Mouse (Mus musculus): ENCODE data around the gene Sorcs3.

DNA sequence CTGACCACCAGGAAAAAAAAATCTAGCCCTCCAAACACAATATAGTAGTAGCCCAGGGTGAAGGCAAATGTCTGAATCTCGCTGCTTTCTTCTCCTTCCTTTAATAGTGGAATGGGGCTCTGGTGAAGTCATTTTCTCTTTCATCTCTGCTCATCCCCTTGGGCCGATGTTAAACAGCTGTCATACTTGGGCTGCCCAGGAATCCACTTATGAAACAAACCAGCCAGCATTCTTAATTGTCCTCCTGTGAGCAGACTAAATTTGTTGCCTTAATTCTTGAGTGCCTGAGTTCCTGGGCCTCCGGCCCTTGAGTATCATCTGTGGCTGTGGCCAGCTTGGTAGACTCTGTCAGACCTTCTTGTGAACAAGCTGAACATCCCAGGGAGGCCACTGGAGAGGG lies 95.5 kb downstream of the Sorcs3 start:
- no peak for TF ChIP-seq CTCF (IDR thresholded peaks at IDR 0.05; ENCODE audit: extremely low read depth, insufficient read length, insufficient replicate concordance, low read depth, low read length)
- no peak for TF ChIP-seq POLR2A (IDR thresholded peaks at IDR 0.05; ENCODE audit: low read depth, low read length)
